Mouse (Mus musculus): Measurements from ENCODE around the gene Olfr522. TPM values are rescaled to one million over a fixed set of nuclear protein-coding genes. Genes with fewer than 3 reads are reported as not detected.

Gene Olfr522
- polyA plus RNA-seq, 1 experiment = not detected

GRCm38 (mm10) chr7:140115583-140116328 is 48.8 kb downstream of the Olfr522 start, which contains the start of gene Paox:
Gene Paox (plus strand): TSS chr7:140115799.
- Histone ChIP-seq H3K4me3 (ENCODE audit: insufficient read depth, low read depth, low read length) (peak within 1 kb of the TSS; percentile 84), H3K27ac (ENCODE audit: insufficient read depth, low read depth, low read length) (peak within 1 kb of the TSS; percentile 91), H3K4me1 (ENCODE audit: control insufficient read depth, insufficient read depth, low read length) (no peaks in the 10 kb centered on the region), H3K27me3 (replicated peaks; ENCODE audit: control insufficient read depth, insufficient read depth, low read length) (no peaks in the 10 kb centered on the region), H3K36me3 (ENCODE audit: control insufficient read depth, insufficient read depth, low read length) (no peaks in the 10 kb centered on the region; the same call in 1 of the 2 replicates)
- TF ChIP-seq CTCF (conservative IDR thresholded peaks at IDR 0.05; ENCODE audit: insufficient read depth, insufficient read length, low read depth, low read length) = no peak
- TF ChIP-seq POLR2A (IDR thresholded peaks at IDR 0.05; ENCODE audit: low read depth, low read length) = peak; percentile 12
- DNase-seq = peak; percentile 90
- under 1% methylated on average over 23 of the region's 23 CpGs for WGBS

GRCm38 (mm10) chr7:140111943-140112342 is 52.6 kb downstream of the Olfr522 start:
- H3K4me1 ChIP-seq (ENCODE audit: control insufficient read depth, insufficient read depth, low read length) = no peaks in the 10 kb centered on the region
- no peak overlapping the region for H3K4me3 ChIP-seq (ENCODE audit: insufficient read depth, low read depth, low read length)
- no peaks in the 10 kb centered on the region; the same call in 1 of the 2 replicates for H3K36me3 ChIP-seq (ENCODE audit: control insufficient read depth, insufficient read depth, low read length)
- WGBS = 65% methylated on average over 3 of the region's 3 CpGs
- no peak overlapping the region for H3K27ac ChIP-seq (ENCODE audit: insufficient read depth, low read depth, low read length)
- no peak for TF ChIP-seq POLR2A (IDR thresholded peaks at IDR 0.05; ENCODE audit: low read depth, low read length)
- TF ChIP-seq CTCF (conservative IDR thresholded peaks at IDR 0.05; ENCODE audit: insufficient read depth, insufficient read length, low read depth, low read length) = no peak
- no peaks in the 10 kb centered on the region for H3K27me3 ChIP-seq (replicated peaks; ENCODE audit: control insufficient read depth, insufficient read depth, low read length)
- DNase-seq = no peak

Other genes with a start within 250 kb of the Olfr522 start
- gene Utf1, start 221.0 kb downstream of the Olfr522 start, polyA plus RNA-seq (2012; rRNA removed) = 0.13 TPM in 1 of 2 replicates, not detected in the other
- gene 6430531B16Rik, start 186.0 kb downstream of the Olfr522 start, polyA plus RNA-seq (2012; rRNA removed) = 0.13 and 0.29 TPM in 2 replicates
- 1.8 and 2.2 TPM in 2 replicates for gene Adam8, start 172.2 kb downstream of the Olfr522 start, polyA plus RNA-seq (2012; rRNA removed)
- 28.6 and 43.3 TPM in 2 replicates for gene Zfp511, start 128.4 kb downstream of the Olfr522 start, polyA plus RNA-seq (2012; rRNA removed)
- gene Tubgcp2, start 128.1 kb downstream of the Olfr522 start, polyA plus RNA-seq (2012; rRNA removed) = 19.9 and 20.0 TPM in 2 replicates
- not detected in 2 replicates for gene Msx3, start 115.7 kb downstream of the Olfr522 start, polyA plus RNA-seq (2012; rRNA removed)
- 0.16 and 0.52 TPM in 2 replicates for gene Caly, start 82.2 kb downstream of the Olfr522 start, polyA plus RNA-seq (2012; rRNA removed)
- gene Prap1, start 71.4 kb downstream of the Olfr522 start, polyA plus RNA-seq (2012; rRNA removed) = 1.1 and 1.9 TPM in 2 replicates
- 147 and 161 TPM in 2 replicates for gene Fuom, start 62.3 kb downstream of the Olfr522 start, polyA plus RNA-seq (2012; rRNA removed)
- 10.4 and 12.0 TPM in 2 replicates for gene Paox, start 49.0 kb downstream of the Olfr522 start, polyA plus RNA-seq (2012; rRNA removed)
- 381 and 422 TPM in 2 replicates for gene Echs1, start 48.3 kb downstream of the Olfr522 start, polyA plus RNA-seq (2012; rRNA removed)
- 40.3 and 45.1 TPM in 2 replicates for gene Mtg1, start 27.2 kb downstream of the Olfr522 start, polyA plus RNA-seq (2012; rRNA removed)
- 0.16 TPM in 2 replicates for gene Sprn, start 9.9 kb downstream of the Olfr522 start, polyA plus RNA-seq (2012; rRNA removed)
- 0.05 TPM in 1 of 2 replicates, not detected in the other for gene Olfr523, start 8.5 kb upstream of the Olfr522 start, polyA plus RNA-seq (2012; rRNA removed)
- not detected in 2 replicates for gene Olfr524, start 41.2 kb upstream of the Olfr522 start, polyA plus RNA-seq (2012; rRNA removed)
- 0.30 and 0.66 TPM in 2 replicates for gene Cd163l1, start 53.5 kb upstream of the Olfr522 start, polyA plus RNA-seq (2012; rRNA removed)
- 0.11 TPM in 2 replicates for gene 5830411N06Rik, start 82.5 kb upstream of the Olfr522 start, polyA plus RNA-seq (2012; rRNA removed)
- gene Olfr525, start 156.1 kb upstream of the Olfr522 start, polyA plus RNA-seq (2012; rRNA removed) = not detected in 2 replicates
- not detected in 2 replicates for gene Olfr527, start 169.3 kb upstream of the Olfr522 start, polyA plus RNA-seq (2012; rRNA removed)
- 0.05 TPM in 1 of 2 replicates, not detected in the other for gene Olfr60, start 196.9 kb upstream of the Olfr522 start, polyA plus RNA-seq (2012; rRNA removed)
- not detected in 2 replicates for gene Olfr530, start 211.6 kb upstream of the Olfr522 start, polyA plus RNA-seq (2012; rRNA removed)
- gene Olfr531, start 238.2 kb upstream of the Olfr522 start, polyA plus RNA-seq (2012; rRNA removed) = not detected in 2 replicates